Mouse (Mus musculus): ENCODE measurements around the gene Sec31a. TPM values are rescaled to one million over a fixed set of nuclear protein-coding genes. Genes with fewer than 3 reads are reported as not detected.

The Sec31a gene
- polyA plus RNA-seq, 1 experiment: 314 TPM

DNA sequence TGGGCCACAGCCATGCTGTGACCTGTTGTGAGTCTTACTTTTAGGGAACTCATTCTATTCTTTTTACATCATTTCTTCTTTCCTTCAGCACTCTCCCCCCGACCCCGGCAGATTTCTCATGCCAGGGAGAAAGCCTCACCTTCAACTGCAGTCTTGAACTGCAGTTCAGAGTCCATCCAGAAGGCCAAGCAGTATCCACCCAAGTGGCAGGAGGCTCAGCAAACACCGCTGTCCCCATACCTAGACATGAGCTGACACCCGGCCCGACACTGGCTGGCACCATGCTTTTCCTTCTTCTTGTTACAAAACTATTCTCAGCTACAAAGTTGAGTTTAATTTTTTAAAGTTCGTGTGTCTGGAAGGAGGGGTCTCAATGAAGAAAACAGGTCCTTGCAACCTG, 55.7 kb downstream of the Sec31a start:
- H3K4me1 ChIP-seq (ENCODE audit: control insufficient read depth, insufficient read depth, low read length): no peaks in the 10 kb centered on the region
- no peak for TF ChIP-seq CTCF (IDR thresholded peaks at IDR 0.05; ENCODE audit: borderline replicate concordance, insufficient read depth, low read length)
- TF ChIP-seq POLR2A (IDR thresholded peaks at IDR 0.05; ENCODE audit: low read depth, low read length): no peak
- no peak overlapping the region for H3K4me3 ChIP-seq (ENCODE audit: insufficient read depth, low read length)
- H3K27ac ChIP-seq (ENCODE audit: insufficient read depth, low read length): no peak overlapping the region

GRCm38 (mm10) chr5:100358334-100358733, 57.7 kb downstream of the Sec31a start:
- TF ChIP-seq POLR2A (IDR thresholded peaks at IDR 0.05; ENCODE audit: low read depth, low read length) (no peak), CTCF (IDR thresholded peaks at IDR 0.05; ENCODE audit: borderline replicate concordance, insufficient read depth, low read length) (no peak)
- Histone ChIP-seq H3K4me3 (ENCODE audit: insufficient read depth, low read length) (no peak overlapping the region), H3K27ac (ENCODE audit: insufficient read depth, low read length) (no peak overlapping the region)

GRCm38 (mm10) chr5:100354644-100355043, 61.4 kb downstream of the Sec31a start:
- 0 out of 2 replicates have a peak, but pooled peaks cover under 1% of the 10 kb centered on the region for H3K4me1 ChIP-seq (ENCODE audit: control insufficient read depth, insufficient read depth, low read length)
- H3K4me3 ChIP-seq (ENCODE audit: insufficient read depth, low read length): no peak overlapping the region
- H3K27ac ChIP-seq (ENCODE audit: insufficient read depth, low read length): no peak overlapping the region
- TF ChIP-seq CTCF (IDR thresholded peaks at IDR 0.05; ENCODE audit: borderline replicate concordance, insufficient read depth, low read length) (no peak), POLR2A (IDR thresholded peaks at IDR 0.05; ENCODE audit: low read depth, low read length) (no peak)

More at GRCm38 (mm10) chr5:100358334-100358733, 57.7 kb downstream of the Sec31a start:
- no peaks in the 10 kb centered on the region for H3K4me1 ChIP-seq (ENCODE audit: control insufficient read depth, insufficient read depth, low read length)

DNA sequence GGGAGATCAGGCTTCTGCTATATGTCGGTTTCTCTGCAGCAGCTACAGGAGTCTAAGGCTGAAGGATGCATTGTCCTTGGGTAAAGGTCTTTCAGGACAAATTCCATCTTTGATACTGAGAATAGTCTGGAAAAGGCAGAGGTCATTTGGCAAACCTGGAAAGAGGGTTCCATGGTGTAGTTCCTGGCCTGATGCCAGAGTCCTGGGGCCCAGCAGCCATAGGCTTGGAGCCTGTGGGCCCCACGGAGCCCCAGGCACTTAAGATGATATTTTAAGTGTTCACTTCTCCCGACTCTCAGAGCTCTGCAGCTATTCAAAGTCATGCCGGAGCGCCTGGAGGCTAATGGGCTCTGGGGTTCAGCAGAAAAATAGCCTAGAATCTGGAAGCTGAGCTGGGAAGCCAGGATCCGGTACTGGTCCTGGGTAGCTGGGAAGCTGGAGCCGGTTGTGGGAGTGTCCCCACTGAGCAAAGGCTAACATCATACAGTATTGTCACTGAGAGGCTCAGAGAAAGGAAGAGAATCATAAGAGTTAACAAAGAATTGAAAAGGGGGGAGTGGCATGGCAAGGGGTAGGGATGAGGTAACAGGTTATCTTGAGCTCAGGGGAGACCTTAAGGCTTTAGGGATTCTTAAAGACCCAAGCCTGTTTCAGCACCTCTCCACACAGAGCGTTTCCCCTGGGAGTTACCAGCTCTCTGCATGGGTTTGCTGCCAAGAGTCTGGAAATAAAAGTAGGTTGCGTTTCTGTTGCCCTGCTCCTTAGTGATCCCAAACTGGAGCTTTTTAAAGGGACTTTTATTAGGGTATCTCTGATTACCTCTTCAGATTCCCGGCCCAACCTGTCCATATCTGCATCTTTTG, 62.8 kb downstream of the Sec31a start:
- TF ChIP-seq POLR2A (IDR thresholded peaks at IDR 0.05; ENCODE audit: low read depth, low read length) (no peak), CTCF (IDR thresholded peaks at IDR 0.05; ENCODE audit: borderline replicate concordance, insufficient read depth, low read length) (no peak)
- Histone ChIP-seq H3K4me3 (ENCODE audit: insufficient read depth, low read length) (no peak overlapping the region), H3K27ac (ENCODE audit: insufficient read depth, low read length) (no peak overlapping the region), H3K4me1 (ENCODE audit: control insufficient read depth, insufficient read depth, low read length) (peaks cover 4% of the 10 kb centered on the region; the same call in 1 of the 2 replicates)

- H3K27ac ChIP-seq (ENCODE audit: insufficient read depth, low read length): no peak overlapping the region
- TF ChIP-seq POLR2A (IDR thresholded peaks at IDR 0.05; ENCODE audit: low read depth, low read length) (no peak), CTCF (IDR thresholded peaks at IDR 0.05; ENCODE audit: borderline replicate concordance, insufficient read depth, low read length) (0 out of 2 replicates have a peak, but pooled peaks have one; percentile 3)
- H3K4me3 ChIP-seq (ENCODE audit: insufficient read depth, low read length): no peak overlapping the region
- peaks cover 4% of the 10 kb centered on the region; the same call in 1 of the 2 replicates for H3K4me1 ChIP-seq (ENCODE audit: control insufficient read depth, insufficient read depth, low read length)
Measured at GRCm38 (mm10) chr5:100350907-100351456, 65.1 kb downstream of the Sec31a start.

DNA sequence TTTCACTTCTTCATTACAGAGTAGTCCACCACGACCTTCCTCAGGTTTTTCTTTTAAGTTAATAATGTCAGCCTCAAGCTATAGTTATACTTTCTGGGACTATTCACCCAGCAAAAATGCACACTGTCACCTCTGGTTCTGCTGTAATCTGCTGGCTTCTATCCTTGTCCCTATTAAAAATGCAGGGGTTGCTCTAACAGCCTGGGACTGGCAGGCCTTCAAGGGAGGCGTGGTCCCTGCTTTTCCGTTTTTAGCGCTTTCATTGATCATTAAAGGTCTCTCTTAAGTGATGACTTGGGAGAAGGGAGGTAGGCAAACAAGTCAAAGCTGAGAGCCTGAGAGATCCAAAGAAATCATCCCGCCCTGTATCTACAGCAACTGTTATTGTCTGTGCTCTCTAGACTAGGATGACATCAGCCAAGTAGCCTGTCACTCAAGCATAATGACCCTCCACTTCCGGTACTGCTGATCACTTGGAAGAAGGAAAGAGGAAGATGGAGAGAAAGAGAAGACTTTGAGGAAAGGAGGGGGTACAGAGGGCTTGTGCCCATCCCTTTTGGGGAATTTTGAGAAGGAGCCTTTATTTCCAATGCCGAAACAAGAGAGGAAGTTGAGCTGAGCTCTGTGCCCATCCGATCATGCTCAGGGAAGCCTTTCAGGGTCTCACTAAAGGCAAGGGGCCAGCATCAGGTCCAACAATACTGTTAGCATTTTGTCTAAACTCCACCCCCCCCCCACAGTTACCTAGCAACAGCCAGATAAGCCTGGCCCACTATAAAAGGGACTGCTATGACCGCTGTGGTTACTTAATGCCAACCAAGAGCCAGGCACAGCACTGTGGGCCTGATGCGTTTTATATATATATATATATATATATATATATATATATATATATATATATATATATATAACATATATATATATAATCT, 66.5 kb downstream of the Sec31a start:
- Histone ChIP-seq H3K4me1 (ENCODE audit: control insufficient read depth, insufficient read depth, low read length) (peaks cover 4% of the 10 kb centered on the region; the same call in 1 of the 2 replicates), H3K27ac (ENCODE audit: insufficient read depth, low read length) (no peak overlapping the region; the same call in 1 of the 2 replicates), H3K4me3 (ENCODE audit: insufficient read depth, low read length) (no peak overlapping the region)
- TF ChIP-seq POLR2A (IDR thresholded peaks at IDR 0.05; ENCODE audit: low read depth, low read length) (no peak), CTCF (IDR thresholded peaks at IDR 0.05; ENCODE audit: borderline replicate concordance, insufficient read depth, low read length) (no peak)

DNA sequence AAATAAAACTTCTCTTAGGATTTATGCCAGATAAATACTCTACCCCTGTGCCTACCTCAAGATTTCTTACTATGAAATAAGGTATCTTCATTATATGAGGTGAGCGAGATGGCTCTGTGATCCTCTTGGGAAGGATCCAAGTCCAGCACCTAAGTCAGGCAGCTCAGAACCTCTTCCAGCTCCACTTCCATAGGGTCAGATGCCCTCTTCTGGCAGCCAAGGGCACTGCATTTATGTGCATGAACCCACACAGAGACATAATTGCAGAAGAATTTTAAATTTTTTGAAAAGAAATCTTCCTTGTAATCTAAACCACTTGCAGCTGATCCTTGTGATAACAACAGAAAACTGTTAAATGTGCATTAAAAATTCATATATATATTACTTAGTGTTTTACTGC, 70.9 kb downstream of the Sec31a start:
- H3K4me3 ChIP-seq (ENCODE audit: insufficient read depth, low read length): no peak overlapping the region
- no peak overlapping the region for H3K27ac ChIP-seq (ENCODE audit: insufficient read depth, low read length)
- TF ChIP-seq CTCF (IDR thresholded peaks at IDR 0.05; ENCODE audit: borderline replicate concordance, insufficient read depth, low read length) (peak; percentile 38; the same call in 1 of the 2 replicates), POLR2A (IDR thresholded peaks at IDR 0.05; ENCODE audit: low read depth, low read length) (no peak)
- peaks cover 4% of the 10 kb centered on the region; the same call in 1 of the 2 replicates for H3K4me1 ChIP-seq (ENCODE audit: control insufficient read depth, insufficient read depth, low read length)

DNA sequence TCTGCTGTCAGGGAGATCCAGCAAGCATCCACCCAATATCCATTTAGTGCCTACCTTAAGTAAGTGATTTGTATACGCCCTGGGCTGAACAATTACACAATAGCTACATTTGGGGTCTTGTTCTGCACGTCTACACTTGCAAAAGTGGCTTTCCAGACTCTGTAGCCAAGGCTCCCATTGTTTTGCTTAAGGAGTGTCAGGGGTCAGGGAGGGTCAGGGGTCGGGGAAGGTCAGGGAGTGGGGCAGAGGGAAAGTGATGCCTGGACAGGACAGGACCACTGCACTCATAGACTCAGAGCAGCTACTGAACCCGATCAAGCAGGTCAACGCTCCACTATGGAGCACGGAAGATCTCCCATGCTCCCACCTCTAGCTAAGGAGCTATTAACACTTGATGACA, 72.9 kb downstream of the Sec31a start:
- no peak overlapping the region for H3K4me3 ChIP-seq (ENCODE audit: insufficient read depth, low read length)
- no peaks in the 10 kb centered on the region for H3K4me1 ChIP-seq (ENCODE audit: control insufficient read depth, insufficient read depth, low read length)
- TF ChIP-seq CTCF (IDR thresholded peaks at IDR 0.05; ENCODE audit: borderline replicate concordance, insufficient read depth, low read length) (no peak), POLR2A (IDR thresholded peaks at IDR 0.05; ENCODE audit: low read depth, low read length) (no peak)
- H3K27ac ChIP-seq (ENCODE audit: insufficient read depth, low read length): no peak overlapping the region

DNA sequence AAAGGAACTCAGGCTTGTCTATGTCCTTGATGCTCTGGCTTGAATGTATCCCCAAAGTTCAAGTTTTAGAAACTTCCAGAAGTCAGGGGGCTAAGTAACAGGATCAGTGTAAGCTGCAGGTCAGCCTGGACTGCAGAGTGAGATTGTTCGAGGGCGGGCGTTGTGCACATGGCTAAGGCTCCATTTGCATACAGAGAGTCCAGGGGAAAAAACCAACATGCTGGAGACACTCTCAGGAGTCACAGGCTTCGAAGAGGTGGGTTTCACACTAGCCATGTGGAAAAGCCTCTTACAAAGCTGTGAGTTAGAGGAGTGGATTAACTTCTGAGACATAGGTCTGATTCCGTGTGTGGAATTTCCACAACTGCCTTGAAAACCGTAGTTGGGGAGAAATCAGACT, 73.6 kb downstream of the Sec31a start:
- TF ChIP-seq CTCF (IDR thresholded peaks at IDR 0.05; ENCODE audit: borderline replicate concordance, insufficient read depth, low read length): no peak
- no peak for TF ChIP-seq POLR2A (IDR thresholded peaks at IDR 0.05; ENCODE audit: low read depth, low read length)
- Histone ChIP-seq H3K27ac (ENCODE audit: insufficient read depth, low read length) (no peak overlapping the region), H3K4me3 (ENCODE audit: insufficient read depth, low read length) (no peak overlapping the region), H3K4me1 (ENCODE audit: control insufficient read depth, insufficient read depth, low read length) (no peaks in the 10 kb centered on the region)

All from embryonic fibroblast, embryonic 13.5 days (primary cell).